In genomic region chr5:145191962-145192361, GRCm38 (mm10) we compare ENCODE assay signal across 8 mouse cellular contexts. TPM values are rescaled to one million over a fixed set of nuclear protein-coding genes. Genes with fewer than 3 reads are reported as not detected.
DNase-seq lines count a peak whose midpoint lies in the region; ATAC-seq and TF ChIP-seq lines count a peak whose summit lies in the region.

Atp5j2 (minus strand) TSS chr5:145192062.

- H3K4me1 ChIP-seq in cortical plate, adult 2 months (ENCODE audit: control insufficient read depth, insufficient read depth, low read length) = peaks cover 4% of the 10 kb centered on the region
- H3K4me1 ChIP-seq in heart, embryonic 11.5 days (ENCODE audit: control insufficient read depth, insufficient read depth, low read length) = peaks cover 13% of the 10 kb centered on the region
- H3K4me1 ChIP-seq in midbrain, postnatal 0 days (ENCODE audit: insufficient read depth, low read length) = peaks cover 9% of the 10 kb centered on the region; the same call in 1 of the 2 replicates

- no peak for ATAC-seq in heart, embryonic 11.5 days (replicated peaks; ENCODE audit: insufficient number of reproducible peaks, low FRiP score, low TSS enrichment)
- no peak for ATAC-seq in midbrain, postnatal 0 days (ENCODE audit: low FRiP score)

- no peaks in the 10 kb centered on the region for H3K27me3 ChIP-seq in heart, embryonic 11.5 days (ENCODE audit: control insufficient read depth, insufficient read depth, low read length)
- H3K27me3 ChIP-seq in midbrain, postnatal 0 days (ENCODE audit: insufficient read depth, low read length) = no peaks in the 10 kb centered on the region

- peak within 1 kb of the TSS; percentile 97 for H3K27ac ChIP-seq in left cerebral cortex, adult 2 months
- peak within 1 kb of the TSS; percentile 79 for H3K27ac ChIP-seq in cortical plate, adult 2 months (ENCODE audit: insufficient read depth, low read length)
- peak within 1 kb of the TSS; percentile 95 for H3K27ac ChIP-seq in heart, embryonic 11.5 days (ENCODE audit: low read depth, low read length)
- H3K27ac ChIP-seq in midbrain, postnatal 0 days (ENCODE audit: low read depth, low read length) = peak within 1 kb of the TSS; percentile 90

- H3K9me3 ChIP-seq in heart, embryonic 11.5 days (replicated peaks; ENCODE audit: control insufficient read depth, low read length) = no peaks in the 10 kb centered on the region
- H3K9me3 ChIP-seq in midbrain, postnatal 0 days (ENCODE audit: low read length) = no peaks in the 10 kb centered on the region

- DNase-seq in left cerebral cortex, adult 2 months (ENCODE audit: extremely low spot score in 1 of 2, low spot score in 2 of 2) = no peak
- no peak for DNase-seq in left cerebral cortex, adult 9 months (ENCODE audit: low spot score in 2 of 2)
- no peak for DNase-seq in left cerebral cortex, adult 8-10 months (ENCODE audit: low spot score in 2 of 2)
- no peak for DNase-seq in midbrain, postnatal 0 days (ENCODE audit: low spot score)
- DNase-seq in yolk sac, embryonic 10.5 days (ENCODE audit: low spot score) = no peak
- DNase-seq in frontal cortex, postnatal 25 days (ENCODE audit: low spot score in 2 of 2) = no peak

- peak within 1 kb of the TSS; percentile 99 for H3K9ac ChIP-seq in heart, embryonic 11.5 days (ENCODE audit: low read depth, low read length)
- H3K9ac ChIP-seq in midbrain, postnatal 0 days (replicated peaks; ENCODE audit: low read length, poor library complexity, severe bottlenecking) = peak within 1 kb of the TSS; percentile 92

- no peak for TF ChIP-seq CTCF in left cerebral cortex, adult 2 months (IDR thresholded peaks at IDR 0.05)
- TF ChIP-seq CTCF in cortical plate, adult 2 months (IDR thresholded peaks at IDR 0.05; ENCODE audit: extremely low read depth, insufficient read depth, low read length) = no peak
- no peak for TF ChIP-seq CTCF in midbrain, postnatal 0 days (IDR thresholded peaks at IDR 0.05)

- peak within 1 kb of the TSS; percentile 94 for H3K4me2 ChIP-seq in heart, embryonic 11.5 days
- peak within 1 kb of the TSS; percentile 69 for H3K4me2 ChIP-seq in midbrain, postnatal 0 days (ENCODE audit: low read depth, low read length, poor library complexity, severe bottlenecking)

- no peak for TF ChIP-seq POLR2A in cortical plate, adult 2 months (IDR thresholded peaks at IDR 0.05; ENCODE audit: extremely low read depth, insufficient read depth, low read length)

- H3K4me3 ChIP-seq in left cerebral cortex, adult 2 months = peak within 1 kb of the TSS; percentile 97
- peak within 1 kb of the TSS; percentile 94 for H3K4me3 ChIP-seq in cortical plate, adult 2 months (ENCODE audit: insufficient read depth, low read length)
- H3K4me3 ChIP-seq in heart, embryonic 11.5 days (ENCODE audit: low read depth, low read length) = peak within 1 kb of the TSS; percentile 82
- peak within 1 kb of the TSS; percentile 77 for H3K4me3 ChIP-seq in midbrain, postnatal 0 days (ENCODE audit: low read depth, low read length)

- 87% methylated on average over 2 of the region's 2 CpGs for WGBS in heart, embryonic 11.5 days (ENCODE audit: insufficient replicate concordance)
- 81% methylated on average over 2 of the region's 2 CpGs for WGBS in midbrain, postnatal 0 days

- intact Hi-C loops in left cerebral cortex, adult 2 months (cut with DNase I) = loop anchor here (1.0 kb wide), 1 partner anchor 25 kb away; the partner anchor contains the start of genes Cpsf4 and Ptcd1

- H3K36me3 ChIP-seq in heart, embryonic 11.5 days (ENCODE audit: control insufficient read depth, insufficient read depth, low read length) = peaks cover 19% of the 10 kb centered on the region
- H3K36me3 ChIP-seq in midbrain, postnatal 0 days (ENCODE audit: insufficient read depth, low read length) = peaks cover 35% of the 10 kb centered on the region

RNA-seq across cellular contexts. Expression of gene Atp5j2, which starts in this region (rescaled TPM):
- 100 to 1,000 TPM; 217 to 220 TPM for total RNA-seq in left cerebral cortex, adult 2 months (2021)
- polyA plus RNA-seq in cortical plate, adult 2 months (2012; rRNA removed) = 380 and 392 TPM in 2 replicates
- 928 and 936 TPM in 2 replicates for polyA plus RNA-seq in heart, embryonic 11.5 days (2014; fragmentation: Nextera tagmentation; extraction: Ambion mirVana)
- total RNA-seq in left cerebral cortex, adult 8-10 months (2022) = 100 to 1,000 TPM; 243 to 395 (median 326) TPM
- total RNA-seq in midbrain, postnatal 0 days (2014; rRNA removed) = 123 and 139 TPM in 2 replicates
- 634 and 667 TPM in 2 replicates for polyA plus RNA-seq in midbrain, postnatal 0 days (2015; fragmentation: Nextera tagmentation; extraction: Ambion mirVana)
